Mouse (Mus musculus) B cell, adult 67 days (primary cell): ENCODE data around the gene Slc26a8. TPM values are rescaled to one million over a fixed set of nuclear protein-coding genes. Genes with fewer than 3 reads are reported as not detected.

Source experiments
- total RNA-seq, 2 experiments: library from RNA; stranded (reverse); gene quantifications; 4 replicates each; pipeline ENCODE4 v1.2.4; 2023

The Slc26a8 gene
- total RNA-seq = under 1 TPM in 1 of 2 experiments, not detected in 1; 0.42 TPM

GRCm38 (mm10) chr17:28689586-28690283, at the start of gene Slc26a8:
TSS of gene Slc26a8 (minus strand) at chr17:28690233.

GRCm38 (mm10) chr17:28725783-28726182, 35.8 kb upstream of the Slc26a8 start, which contains the start of gene AC170998.1:
TSS of gene AC170998.1 (plus strand) at chr17:28726083.

GRCm38 (mm10) chr17:28690776-28691686, 998 bp upstream of the Slc26a8 start, which contains the start of gene Mapk14:
TSS of gene Mapk14 (plus strand) at chr17:28691329.

GRCm38 (mm10) chr17:28622300-28622759, 67.7 kb downstream of the Slc26a8 start, which contains the start of gene Srpk1:
TSS of gene Srpk1 (minus strand) at chr17:28622709.

Other genes starting within 250 kb of the Slc26a8 start
- 10 to 100 TPM; 24.0 to 31.4 TPM for gene Fkbp5, start 172.7 kb downstream of the Slc26a8 start, total RNA-seq
- gene Armc12, start 159.4 kb downstream of the Slc26a8 start, total RNA-seq = not detected
- not detected for gene Clpsl2, start 140.8 kb downstream of the Slc26a8 start, total RNA-seq
- not detected for gene Clps, start 129.5 kb downstream of the Slc26a8 start, total RNA-seq
- gene Lhfpl5, start 114.6 kb downstream of the Slc26a8 start, total RNA-seq = not detected
- 100 to 1,000 TPM; 103 to 108 TPM for gene Srpk1, start 67.5 kb downstream of the Slc26a8 start, total RNA-seq
- gene Mapk14, start 1.1 kb upstream of the Slc26a8 start, total RNA-seq = 100 to 1,000 TPM in 1 of 2 experiments, 10 to 100 TPM in 1; 89.1 to 121 TPM
- 10 to 100 TPM in 1 of 2 experiments, 1 to 10 TPM in 1; 9.0 to 10.7 TPM for gene AC170998.1, start 35.9 kb upstream of the Slc26a8 start, total RNA-seq
- gene Mapk13, start 79.1 kb upstream of the Slc26a8 start, total RNA-seq = not detected
- gene Brpf3, start 110.9 kb upstream of the Slc26a8 start, total RNA-seq = 10 to 100 TPM; 62.1 to 75.6 TPM
- gene Pnpla1, start 168.2 kb upstream of the Slc26a8 start, total RNA-seq = under 1 TPM in 1 of 2 experiments, not detected in 1; 0.27 TPM
- under 1 TPM; 0.27 to 0.38 TPM for gene 4930539E08Rik, start 225.1 kb upstream of the Slc26a8 start, total RNA-seq